Mouse (Mus musculus) spleen, adult 10 weeks (tissue): Measurements from ENCODE around the gene Mrfap1. TPM values are rescaled to one million over a fixed set of nuclear protein-coding genes. Genes with fewer than 3 reads are reported as not detected.

Experiments
- polyA plus RNA-seq: library from polyadenylated mRNA; stranded (reverse); fragments of 350-450 nt; fragmentation: Illumina TruSeq; extraction: RNeasy Lipid Tissue Mini Kit (QIAGEN cat#74804); gene quantifications from one replicate; pipeline ENCODE4 v1.2.3, GENCODE M21; 2015; ENCODE audit warnings: low replicate concordance; ENCODE audit not compliant: insufficient read depth

Mrfap1 gene
- 252 TPM for polyA plus RNA-seq

DNA sequence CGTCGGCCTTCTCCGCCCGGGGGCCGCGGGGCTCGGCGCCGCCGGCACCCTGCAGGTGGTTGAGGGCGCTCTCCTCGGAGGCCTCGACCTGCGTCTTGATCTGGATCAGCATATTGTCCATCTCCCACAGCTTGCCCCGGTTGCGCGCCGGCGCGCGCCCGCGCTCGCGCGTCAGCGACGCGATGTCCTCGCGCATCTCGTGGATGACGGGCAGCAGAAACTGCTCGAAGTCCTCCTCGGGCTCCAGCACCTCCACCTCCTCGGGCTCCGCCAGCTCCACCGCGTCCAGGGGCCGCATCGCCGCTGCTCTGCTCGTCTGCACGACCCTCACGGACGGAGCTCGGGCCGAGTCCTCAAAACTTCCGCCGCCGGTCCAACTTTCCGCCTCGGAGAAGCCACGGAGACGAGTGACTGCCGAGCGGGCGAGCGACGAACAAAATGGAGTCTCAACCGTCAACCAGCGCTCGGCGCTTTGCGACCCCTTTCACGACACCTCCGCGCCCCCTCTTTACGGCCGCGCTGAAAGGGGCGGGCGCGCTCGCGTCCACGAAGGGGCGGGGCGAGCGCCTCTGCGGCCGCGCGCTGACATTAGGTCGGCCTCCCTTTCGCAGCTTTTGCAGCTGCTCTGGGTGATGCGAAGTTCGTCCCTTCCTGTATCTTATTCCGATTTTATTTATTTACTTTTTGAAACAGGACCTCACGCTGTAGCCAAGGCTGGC is at the start of gene Mrfap1:
Mrfap1 (minus strand) TSS at position 477 of the 719 bp plus-strand sequence.

GRCm38 (mm10) chr5:36829913-36830879 is 33.6 kb upstream of the Mrfap1 start, which contains the start of gene Man2b2:
Gene Man2b2, minus strand, starts transcription at chr5:36830653.

GRCm38 (mm10) chr5:36748536-36749061 is 48.0 kb downstream of the Mrfap1 start, which contains the start of gene Bloc1s4:
Gene Bloc1s4, minus strand, starts transcription at chr5:36748650.

Other genes starting within 250 kb of the Mrfap1 start
- gene Tbc1d14, start 203.5 kb downstream of the Mrfap1 start, polyA plus RNA-seq: 73.0 TPM
- 36.3 TPM for gene D5Ertd579e, start 100.7 kb downstream of the Mrfap1 start, polyA plus RNA-seq
- gene Bloc1s4, start 48.1 kb downstream of the Mrfap1 start, polyA plus RNA-seq: 13.2 TPM
- gene Man2b2, start 33.9 kb upstream of the Mrfap1 start, polyA plus RNA-seq: 11.8 TPM
- not detected for gene Ppp2r2c, start 71.7 kb upstream of the Mrfap1 start, polyA plus RNA-seq
- gene Wfs1, start 192.4 kb upstream of the Mrfap1 start, polyA plus RNA-seq: 2.8 TPM